Mouse (Mus musculus) ovary, postnatal 10 days (tissue): ENCODE data around the gene Pde4dip.

Experiments used
- DNase-seq: peaks from one replicate; pipeline ENCODE4 v3.0.0; 2022; ENCODE audit warnings: low spot score

Gene Pde4dip

DNA sequence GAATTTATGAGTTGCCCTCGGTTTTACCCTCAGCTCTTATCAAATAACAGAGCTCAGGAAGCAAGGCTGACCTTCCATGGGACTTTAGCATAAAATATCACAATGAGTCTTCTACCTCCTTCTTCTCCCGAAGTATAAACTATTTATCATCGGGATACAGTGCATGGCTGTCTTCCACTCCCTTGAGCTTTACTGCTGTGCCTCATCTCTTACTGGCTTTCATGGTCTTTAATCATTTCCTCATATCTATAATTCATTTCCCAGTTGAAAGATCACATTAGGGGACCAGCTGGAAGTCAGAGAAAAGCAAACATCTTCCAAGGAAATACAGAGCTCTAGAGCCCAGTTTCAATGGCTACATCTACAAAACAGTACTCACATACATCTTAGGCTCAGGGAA lies 239.5 kb downstream of the Pde4dip start:
- DNase-seq = no peak

DNA sequence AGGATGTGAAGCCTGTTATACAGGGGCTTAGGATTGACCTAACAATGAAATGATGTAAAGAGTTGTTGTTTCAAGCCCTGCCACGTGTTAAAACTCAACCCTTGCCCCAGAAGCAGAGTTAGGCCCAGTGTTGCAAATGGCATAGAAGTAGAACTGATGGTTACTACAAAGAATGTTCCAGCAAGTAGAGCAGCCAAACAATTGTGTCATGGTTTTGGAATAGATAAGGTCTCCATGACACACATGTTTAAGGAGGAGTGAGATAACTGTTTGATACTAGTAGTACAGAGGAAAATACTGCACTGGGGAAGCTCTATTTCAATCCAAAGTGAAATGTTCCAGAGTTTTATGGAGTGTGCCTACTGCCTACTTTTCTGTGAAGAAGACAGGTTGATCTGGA lies 240.0 kb downstream of the Pde4dip start:
- no peak for DNase-seq

- DNase-seq = no peak
These were observed 246.5 kb downstream of the Pde4dip start for GRCm38 (mm10) chr3:97642001-97642400.

GRCm38 (mm10) chr3:97641396-97641795 lies 247.1 kb downstream of the Pde4dip start:
- DNase-seq = no peak
